Mouse (Mus musculus): ENCODE measurements around the gene Smc1a. TPM values are rescaled to one million over a fixed set of nuclear protein-coding genes. Genes with fewer than 3 reads are reported as not detected.

Smc1a gene
- polyA plus RNA-seq (2015; fragmentation: Nextera tagmentation; extraction: Ambion mirVana): 62.1 and 74.8 TPM in 2 replicates

GRCm38 (mm10) chrX:152016151-152017145 is at the start of gene Smc1a, which contains the start of gene Ribc1:
Smc1a (plus strand) TSS chrX:152016428.
Ribc1 (minus strand) TSS chrX:152016295.
- peak within 1 kb of the TSS; percentile 88 for H3K27ac ChIP-seq
- peak within 1 kb of the TSS; percentile 77 for H3K9ac ChIP-seq
- peak; percentile 94 for ATAC-seq (ENCODE audit: low read depth)
- 11% methylated on average over 64 of the region's 64 CpGs for WGBS (ENCODE audit: insufficient replicate concordance)
- peak; percentile 85 for DNase-seq
- no peaks in the 10 kb centered on the region for H3K9me3 ChIP-seq (replicated peaks)
- peak within 1 kb of the TSS; percentile 67 for H3K4me3 ChIP-seq (replicated peaks)
- no peaks in the 10 kb centered on the region for H3K27me3 ChIP-seq
- peaks cover 2% of the 10 kb centered on the region; the same call in 1 of the 2 replicates for H3K36me3 ChIP-seq
- peaks cover 27% of the 10 kb centered on the region for H3K4me1 ChIP-seq (replicated peaks)
- peak within 1 kb of the TSS; percentile 72 for H3K4me2 ChIP-seq

- H3K4me2 ChIP-seq: no peak overlapping the region
- peaks cover 25% of the 10 kb centered on the region; the same call in 1 of the 2 replicates for H3K27me3 ChIP-seq
- no peak overlapping the region for H3K27ac ChIP-seq
- ATAC-seq (ENCODE audit: low read depth): no peak
- no peak for DNase-seq
- H3K9me3 ChIP-seq (replicated peaks): no peaks in the 10 kb centered on the region
- 58% methylated on average over 4 of the region's 4 CpGs for WGBS (ENCODE audit: insufficient replicate concordance)
- H3K9ac ChIP-seq: no peak overlapping the region
- H3K4me3 ChIP-seq (replicated peaks): no peak overlapping the region
- H3K36me3 ChIP-seq: peaks cover 6% of the 10 kb centered on the region; the same call in 1 of the 2 replicates
- 0 out of 2 replicates have a peak, but pooled peaks cover 4% of the 10 kb centered on the region for H3K4me1 ChIP-seq (replicated peaks)
Measured at GRCm38 (mm10) chrX:151999006-151999710, 17.1 kb upstream of the Smc1a start.

- Histone ChIP-seq H3K4me1 (replicated peaks) (0 out of 2 replicates have a peak, but pooled peaks cover 4% of the 10 kb centered on the region), H3K4me2 (peak overlapping the region; percentile 78), H3K27me3 (peaks cover 19% of the 10 kb centered on the region; the same call in 1 of the 2 replicates), H3K9me3 (replicated peaks) (no peaks in the 10 kb centered on the region), H3K4me3 (replicated peaks) (peak overlapping the region; percentile 61), H3K9ac (peak overlapping the region; percentile 61), H3K36me3 (peaks cover 14% of the 10 kb centered on the region; the same call in 1 of the 2 replicates), H3K27ac (peak overlapping the region; percentile 51; the same call in 1 of the 2 replicates)
- DNase-seq (no peak), ATAC-seq (ENCODE audit: low read depth) (no peak)
- WGBS (ENCODE audit: insufficient replicate concordance): 24% methylated on average over 9 of the region's 9 CpGs
Measured at GRCm38 (mm10) chrX:152001182-152001684, 15.0 kb upstream of the Smc1a start.

GRCm38 (mm10) chrX:152001737-152002710 is 14.2 kb upstream of the Smc1a start, which contains the start of gene Hsd17b10:
Hsd17b10 (plus strand) TSS chrX:152001845.
- Histone ChIP-seq H3K4me1 (replicated peaks) (0 out of 2 replicates have a peak, but pooled peaks cover 4% of the 10 kb centered on the region), H3K27me3 (peaks cover 20% of the 10 kb centered on the region; the same call in 1 of the 2 replicates), H3K9me3 (replicated peaks) (no peaks in the 10 kb centered on the region), H3K27ac (peak within 1 kb of the TSS; percentile 51), H3K4me2 (peak within 1 kb of the TSS; percentile 78), H3K36me3 (peaks cover 14% of the 10 kb centered on the region; the same call in 1 of the 2 replicates), H3K4me3 (replicated peaks) (peak within 1 kb of the TSS; percentile 61), H3K9ac (peak within 1 kb of the TSS; percentile 74)
- peak; percentile 99 for ATAC-seq (ENCODE audit: low read depth)
- DNase-seq: peak; percentile 81
- WGBS (ENCODE audit: insufficient replicate concordance): 13% methylated on average over 39 of the region's 41 CpGs

GRCm38 (mm10) chrX:152002865-152003264 is 13.4 kb upstream of the Smc1a start:
- 0 out of 2 replicates have a peak overlapping the region, but pooled peaks have one; percentile 8 for H3K4me3 ChIP-seq (replicated peaks)
- no peak for DNase-seq
- H3K36me3 ChIP-seq: peaks cover 14% of the 10 kb centered on the region; the same call in 1 of the 2 replicates

GRCm38 (mm10) chrX:152007863-152008262 is 8.4 kb upstream of the Smc1a start:
- WGBS (ENCODE audit: insufficient replicate concordance): 22% methylated on average over 1 of the region's 1 CpGs
- H3K27ac ChIP-seq: no peak overlapping the region
- ATAC-seq (ENCODE audit: low read depth): no peak

More at GRCm38 (mm10) chrX:152002865-152003264, 13.4 kb upstream of the Smc1a start:
- Histone ChIP-seq H3K27ac (no peak overlapping the region), H3K27me3 (peaks cover 15% of the 10 kb centered on the region; the same call in 1 of the 2 replicates), H3K4me2 (peak overlapping the region; percentile 78), H3K9me3 (replicated peaks) (no peaks in the 10 kb centered on the region), H3K9ac (no peak overlapping the region), H3K4me1 (replicated peaks) (0 out of 2 replicates have a peak, but pooled peaks cover 4% of the 10 kb centered on the region)
- no peak for ATAC-seq (ENCODE audit: low read depth)
- 55% methylated on average over 2 of the region's 2 CpGs for WGBS (ENCODE audit: insufficient replicate concordance)

GRCm38 (mm10) chrX:152015752-152016150 is 477 bp upstream of the Smc1a start:
- Histone ChIP-seq H3K4me1 (replicated peaks) (peaks cover 27% of the 10 kb centered on the region), H3K9ac (peak overlapping the region; percentile 73), H3K9me3 (replicated peaks) (no peaks in the 10 kb centered on the region), H3K27me3 (no peaks in the 10 kb centered on the region), H3K27ac (peak overlapping the region; percentile 88), H3K4me3 (replicated peaks) (peak overlapping the region; percentile 67), H3K36me3 (peaks cover 2% of the 10 kb centered on the region; the same call in 1 of the 2 replicates), H3K4me2 (peak overlapping the region; percentile 72)
- ATAC-seq (ENCODE audit: low read depth) (peak; percentile 16), DNase-seq (no peak)
- WGBS (ENCODE audit: insufficient replicate concordance): 9% methylated on average over 11 of the region's 11 CpGs

More at GRCm38 (mm10) chrX:152007863-152008262, 8.4 kb upstream of the Smc1a start:
- H3K4me2 ChIP-seq: no peak overlapping the region
- no peak for DNase-seq
- H3K27me3 ChIP-seq: peaks cover 5% of the 10 kb centered on the region; the same call in 1 of the 2 replicates
- peaks cover 14% of the 10 kb centered on the region; the same call in 1 of the 2 replicates for H3K36me3 ChIP-seq
- no peak overlapping the region for H3K9ac ChIP-seq
- no peaks in the 10 kb centered on the region for H3K9me3 ChIP-seq (replicated peaks)
- no peaks in the 10 kb centered on the region for H3K4me1 ChIP-seq (replicated peaks)
- no peak overlapping the region for H3K4me3 ChIP-seq (replicated peaks)

GRCm38 (mm10) chrX:152017186-152017585 is 958 bp downstream of the Smc1a start:
- H3K4me1 ChIP-seq (replicated peaks): peaks cover 27% of the 10 kb centered on the region
- WGBS (ENCODE audit: insufficient replicate concordance): 12% methylated on average over 14 of the region's 14 CpGs

GRCm38 (mm10) chrX:152019294-152019693 is 3.1 kb downstream of the Smc1a start:
- Histone ChIP-seq H3K4me2 (peak overlapping the region; percentile 56), H3K27ac (peak overlapping the region; percentile 53), H3K4me3 (replicated peaks) (peak overlapping the region; percentile 67), H3K4me1 (replicated peaks) (peaks cover 27% of the 10 kb centered on the region), H3K36me3 (peaks cover 14% of the 10 kb centered on the region), H3K9ac (peak overlapping the region; percentile 50; the same call in 1 of the 2 replicates), H3K27me3 (no peaks in the 10 kb centered on the region), H3K9me3 (replicated peaks) (no peaks in the 10 kb centered on the region)
- DNase-seq (peak; percentile 38), ATAC-seq (ENCODE audit: low read depth) (peak; percentile 45)
- 45% methylated on average over 2 of the region's 2 CpGs for WGBS (ENCODE audit: insufficient replicate concordance)

More at GRCm38 (mm10) chrX:152017186-152017585, 958 bp downstream of the Smc1a start:
- peaks cover 2% of the 10 kb centered on the region; the same call in 1 of the 2 replicates for H3K36me3 ChIP-seq
- H3K4me3 ChIP-seq (replicated peaks): peak overlapping the region; percentile 67
- ATAC-seq (ENCODE audit: low read depth): no peak
- H3K4me2 ChIP-seq: peak overlapping the region; percentile 72
- no peak for DNase-seq
- no peaks in the 10 kb centered on the region for H3K9me3 ChIP-seq (replicated peaks)
- peak overlapping the region; percentile 88 for H3K27ac ChIP-seq
- H3K27me3 ChIP-seq: no peaks in the 10 kb centered on the region
- peak overlapping the region; percentile 77 for H3K9ac ChIP-seq

Measured in liver, embryonic 13.5 days (tissue).